Mouse (Mus musculus) layer of hippocampus, adult 18-20 months (tissue): ENCODE measurements around the gene Bbs7. TPM values are rescaled to one million over a fixed set of nuclear protein-coding genes. Genes with fewer than 3 reads are reported as not detected.

Experiments used
- DNase-seq, 2 experiments: peaks; one replicate each; pipeline ENCODE4 v3.0.0; 2022; ENCODE audit warnings: low spot score in 2 of 2
- total RNA-seq, 2 experiments: library from RNA; stranded (reverse); gene quantifications; 2 replicates each; pipeline ENCODE4 v1.2.3; 2021

The Bbs7 gene
- total RNA-seq, 2 experiments from 2014 or later, result 18.1 to 20.4 TPM

- DNase-seq, result peak in 1 of 2 experiments; percentile 60
Measured at GRCm38 (mm10) chr3:36551851-36552384, 61.4 kb downstream of the Bbs7 start.

- peak in 1 of 2 experiments; percentile 27 for DNase-seq
Measured at GRCm38 (mm10) chr3:36551343-36551742, 61.9 kb downstream of the Bbs7 start.

- no peak for DNase-seq
Measured at GRCm38 (mm10) chr3:36544961-36545360, 68.3 kb downstream of the Bbs7 start.

- DNase-seq, result no peak
Measured at GRCm38 (mm10) chr3:36541399-36541798, 71.9 kb downstream of the Bbs7 start.

- DNase-seq, result no peak
Measured at GRCm38 (mm10) chr3:36540756-36541155, 72.5 kb downstream of the Bbs7 start.

GRCm38 (mm10) chr3:36537701-36538470, 75.4 kb downstream of the Bbs7 start:
- no peak for DNase-seq

- DNase-seq, result no peak
Measured at GRCm38 (mm10) chr3:36536041-36536440, 77.2 kb downstream of the Bbs7 start.

GRCm38 (mm10) chr3:36533201-36533672, 80.0 kb downstream of the Bbs7 start:
- no peak for DNase-seq

GRCm38 (mm10) chr3:36532738-36533137, 80.5 kb downstream of the Bbs7 start:
- no peak for DNase-seq

GRCm38 (mm10) chr3:36531979-36532542, 81.2 kb downstream of the Bbs7 start:
- DNase-seq, result peak in 1 of 2 experiments; percentile 17

GRCm38 (mm10) chr3:36531242-36531641, 82.0 kb downstream of the Bbs7 start:
- DNase-seq, result no peak

GRCm38 (mm10) chr3:36530781-36531180, 82.5 kb downstream of the Bbs7 start:
- no peak for DNase-seq

- no peak for DNase-seq
Measured at GRCm38 (mm10) chr3:36530345-36530744, 82.9 kb downstream of the Bbs7 start.

- DNase-seq, result no peak
Measured at GRCm38 (mm10) chr3:36524466-36524865, 88.8 kb downstream of the Bbs7 start.

Other genes starting within 250 kb of the Bbs7 start
- gene Anxa5, start 137.6 kb downstream of the Bbs7 start, total RNA-seq, result 10 to 100 TPM; 67.0 to 67.5 TPM
- gene 1810062G17Rik, start 137.5 kb downstream of the Bbs7 start, total RNA-seq, result not detected
- 1 to 10 TPM; 2.7 to 3.3 TPM for gene Gm11549, start 91.7 kb downstream of the Bbs7 start, total RNA-seq
- 10 to 100 TPM; 36.8 to 40.9 TPM for gene Exosc9, start 60.9 kb downstream of the Bbs7 start, total RNA-seq
- under 1 TPM; 0.54 to 0.74 TPM for gene Ccna2, start 41.3 kb downstream of the Bbs7 start, total RNA-seq
- 1 to 10 TPM; 5.0 to 6.5 TPM for gene Trpc3, start 76.7 kb upstream of the Bbs7 start, total RNA-seq
- gene 4932438A13Rik, start 249.6 kb upstream of the Bbs7 start, total RNA-seq, result 10 to 100 TPM; 87.8 to 88.3 TPM